Mouse (Mus musculus): Measurements from ENCODE around the gene Amtn.
"Not testable (repeated sequence)": the region's sequence is repeated elsewhere in the genome, so short reads cannot be mapped to it uniquely, and the experiment has no call there.

Amtn gene

DNA sequence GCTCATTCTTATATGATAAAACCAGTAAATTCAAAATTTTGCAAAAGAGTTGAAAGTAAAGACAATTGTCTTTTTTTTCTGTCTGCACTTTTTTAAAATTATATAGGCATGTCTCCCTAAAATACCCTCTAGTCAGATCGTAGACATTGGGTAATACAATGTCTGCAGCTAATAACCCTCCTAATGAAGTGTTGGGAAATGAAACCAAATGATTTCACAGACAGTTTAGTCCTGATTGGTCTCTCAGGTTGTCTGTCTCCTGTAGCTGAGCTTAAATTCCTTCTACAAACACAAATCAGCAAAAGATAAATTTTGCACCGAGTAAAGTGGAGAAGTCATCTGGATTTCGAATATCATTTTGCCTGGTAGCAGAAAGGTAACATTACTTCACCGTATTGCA, at the start of gene Amtn:
Gene Amtn, plus strand, starts transcription at position 301 of the 400 bp plus-strand sequence.
- DNase-seq (ENCODE audit: extremely low spot score, low spot score) = no peak

DNA sequence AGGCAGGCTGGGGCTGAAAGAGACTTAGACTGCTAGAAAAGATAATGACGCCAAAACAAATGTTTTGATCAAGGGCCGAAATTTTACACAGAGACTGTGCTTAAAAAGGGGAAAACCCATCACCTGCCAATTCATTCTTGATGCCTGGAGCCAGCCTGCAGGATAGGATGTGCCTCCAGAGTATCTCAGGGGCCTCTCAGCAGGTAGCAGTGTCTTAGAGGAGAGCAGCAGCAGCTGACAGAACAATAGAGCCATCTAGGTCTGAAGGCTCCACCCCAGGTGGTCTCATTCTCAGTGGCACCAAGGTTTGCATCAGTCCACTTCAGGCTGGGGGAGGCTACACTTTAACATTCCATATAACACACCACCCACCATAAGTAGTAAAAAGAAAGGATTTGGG, 27.4 kb upstream of the Amtn start:
- not testable (repeated sequence) for DNase-seq (ENCODE audit: extremely low spot score, low spot score)

DNA sequence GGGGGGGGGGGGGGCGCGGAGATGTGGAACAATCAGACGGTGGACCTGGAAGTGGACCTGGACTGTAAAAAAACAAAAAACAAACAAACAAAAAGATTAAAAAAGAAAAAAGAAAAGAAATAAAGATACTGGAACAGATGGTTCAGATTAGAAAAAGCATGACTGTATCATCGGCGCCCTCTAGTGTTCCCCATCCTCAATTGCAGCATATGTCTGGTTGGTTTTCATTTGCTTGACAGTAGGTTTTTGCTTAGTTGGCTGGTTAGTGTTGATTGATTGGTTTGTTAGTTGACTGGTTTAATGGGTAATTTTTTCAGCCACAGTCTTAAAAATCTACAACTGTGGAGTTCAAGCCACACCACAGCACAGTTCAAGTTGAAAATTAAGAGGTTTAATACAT, 11.1 kb upstream of the Amtn start:
- DNase-seq (ENCODE audit: extremely low spot score, low spot score) = peak; percentile 24

- no peak for DNase-seq (ENCODE audit: extremely low spot score, low spot score)
Measured at GRCm38 (mm10) chr5:88366886-88367285, 9.0 kb upstream of the Amtn start.

DNA sequence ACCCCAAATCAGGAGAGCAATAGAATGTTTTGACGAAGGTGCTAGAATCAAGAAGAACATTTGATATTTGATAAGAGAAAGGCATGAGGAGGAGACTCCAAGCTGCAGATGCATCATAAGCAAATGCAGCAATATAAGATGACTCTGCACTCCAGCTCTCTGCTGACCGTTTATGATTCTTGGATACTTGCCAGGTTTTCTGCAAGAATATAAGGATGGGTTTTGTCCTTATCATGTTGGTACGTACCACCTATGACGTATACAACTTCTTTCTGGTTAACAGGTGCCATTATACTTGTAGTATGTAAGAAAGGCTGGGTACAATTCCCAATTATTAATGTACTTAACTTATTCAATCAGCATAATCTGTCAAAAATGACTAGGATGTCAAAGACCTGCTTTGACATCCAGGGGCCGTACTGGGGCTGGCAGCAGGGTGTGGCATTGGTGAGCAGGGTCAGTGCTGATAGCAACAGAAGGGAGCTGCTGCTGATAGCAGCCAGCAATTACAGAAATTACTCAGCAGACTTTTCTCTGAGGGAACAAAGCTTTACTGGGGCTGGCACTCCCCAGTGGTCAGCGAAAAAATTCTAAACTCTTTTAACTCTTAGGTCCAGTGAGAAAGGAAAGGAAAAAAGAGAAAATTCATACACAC, 5.2 kb upstream of the Amtn start:
- DNase-seq (ENCODE audit: extremely low spot score, low spot score) = no peak

- DNase-seq (ENCODE audit: extremely low spot score, low spot score) = no peak
Measured at GRCm38 (mm10) chr5:88372563-88372962, 3.3 kb upstream of the Amtn start.

GRCm38 (mm10) chr5:88391960-88392359, 16.1 kb downstream of the Amtn start:
- not testable (repeated sequence) for DNase-seq (ENCODE audit: extremely low spot score, low spot score)

DNA sequence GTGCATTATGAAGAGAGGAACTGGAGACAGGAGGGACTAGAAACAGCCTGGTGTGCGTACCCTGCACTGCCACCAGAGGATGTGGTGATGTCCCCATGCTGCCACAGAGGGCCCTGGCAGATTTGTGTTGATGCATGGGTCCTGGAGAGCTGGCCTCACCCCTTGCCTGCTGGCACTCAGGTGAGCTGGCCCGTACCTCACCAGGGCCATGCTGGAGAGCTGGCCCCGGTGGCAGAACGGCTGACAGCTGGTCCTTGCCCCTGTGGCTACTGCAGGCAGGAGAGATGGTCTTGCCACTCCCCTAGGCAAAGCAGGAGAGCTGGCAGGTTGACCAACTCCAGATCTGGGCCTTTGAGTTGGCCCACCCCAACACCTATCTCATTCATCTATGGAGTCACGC, 22.7 kb downstream of the Amtn start:
- DNase-seq (ENCODE audit: extremely low spot score, low spot score) = no peak

DNA sequence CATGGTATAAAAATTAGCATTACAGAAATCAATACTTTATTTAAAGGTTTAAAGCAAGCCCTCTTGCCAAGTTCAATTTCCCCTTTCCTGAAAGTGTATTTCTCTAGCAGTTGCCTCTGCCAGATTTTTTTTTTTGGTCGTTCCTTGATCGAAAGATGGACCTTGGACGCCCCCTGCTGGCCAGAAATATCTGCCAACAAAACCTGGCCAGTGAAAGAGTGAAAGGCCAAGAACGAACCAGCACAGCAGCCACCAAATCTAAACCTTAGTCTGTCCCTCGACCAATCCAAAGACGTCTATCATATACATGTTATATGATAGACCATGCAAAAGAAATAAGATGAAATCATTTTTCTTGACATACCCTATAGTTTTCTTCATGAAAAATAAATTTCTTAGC, 23.9 kb downstream of the Amtn start:
- DNase-seq (ENCODE audit: extremely low spot score, low spot score) = peak; percentile 83

DNA sequence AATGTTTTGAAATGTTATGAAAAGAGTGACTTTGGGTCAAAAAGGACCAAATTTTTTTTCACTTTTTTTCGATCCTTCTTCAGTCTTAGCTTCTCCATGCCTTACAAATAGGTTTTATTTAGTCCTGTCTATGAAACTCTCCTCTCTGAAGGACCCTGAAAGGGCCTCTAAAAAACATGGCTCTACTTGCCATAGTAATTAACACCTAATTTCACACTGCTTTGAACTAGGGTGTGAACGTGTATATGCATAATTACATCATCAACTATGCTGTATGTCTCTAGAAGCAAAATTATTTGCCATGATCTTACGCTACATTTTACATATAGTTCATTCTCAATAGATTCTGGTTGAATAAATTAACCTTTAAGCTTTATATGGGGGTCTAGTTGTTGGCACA, 25.6 kb downstream of the Amtn start:
- no peak for DNase-seq (ENCODE audit: extremely low spot score, low spot score)

- DNase-seq (ENCODE audit: extremely low spot score, low spot score) = no peak
Measured at GRCm38 (mm10) chr5:88420319-88421065, 44.6 kb downstream of the Amtn start.

- DNase-seq (ENCODE audit: extremely low spot score, low spot score) = not testable (repeated sequence)
Measured at GRCm38 (mm10) chr5:88424892-88425291, 49.0 kb downstream of the Amtn start.

DNA sequence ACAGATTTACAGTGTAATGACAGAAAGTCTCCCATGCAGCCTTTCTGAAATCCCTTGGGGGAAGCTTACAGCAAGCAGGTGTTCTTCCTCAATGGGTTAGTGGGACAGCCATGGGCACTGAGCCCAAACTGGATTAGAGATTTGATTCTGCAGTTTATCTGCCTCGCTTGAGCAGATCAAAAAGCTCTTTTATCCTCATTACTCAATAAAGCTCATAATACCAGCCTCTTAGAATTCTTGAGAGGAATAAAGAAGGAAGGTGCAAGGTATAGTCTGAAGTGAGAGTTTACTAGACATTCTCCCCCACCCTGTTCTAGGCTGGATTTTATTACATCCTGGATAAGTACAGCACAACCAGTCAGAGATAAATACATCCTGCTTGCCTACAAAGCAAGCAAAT, 50.8 kb downstream of the Amtn start:
- no peak for DNase-seq (ENCODE audit: extremely low spot score, low spot score)
